Mouse (Mus musculus) c-Kit-positive CD71-positive TER-119-positive erythroid progenitor cells, embryonic 14.5 days (primary cell): ENCODE results near the gene Ajm1.

Source experiments
- DNase-seq: peaks from one replicate; pipeline ENCODE4 v3.0.0-alpha.2; 2013; ENCODE audit warnings: low spot score

Gene Ajm1

GRCm38 (mm10) chr2:25526510-25527302 lies 54.9 kb downstream of the Ajm1 start:
- DNase-seq, result no peak
